Mouse (Mus musculus) spleen, adult 2 months (tissue): ENCODE results near the gene Mrgprb8.

ENCODE experiments used
- CTCF ChIP-seq: fragments of 200-500 bp; IDR thresholded peaks from 2 replicates; pipeline ENCODE4 v1.5.1; 2011; ENCODE audit warnings: mild to moderate bottlenecking, inconsistent platforms; ENCODE audit not compliant: insufficient read depth, insufficient read length, insufficient replicate concordance; ENCODE audit errors: extremely low read depth
- POLR2A ChIP-seq: fragments of 200-500 bp; IDR thresholded peaks from 2 replicates; pipeline ENCODE4 v1.6.1; 2011; ENCODE audit warnings: low read depth, low read length, inconsistent platforms

DNA sequence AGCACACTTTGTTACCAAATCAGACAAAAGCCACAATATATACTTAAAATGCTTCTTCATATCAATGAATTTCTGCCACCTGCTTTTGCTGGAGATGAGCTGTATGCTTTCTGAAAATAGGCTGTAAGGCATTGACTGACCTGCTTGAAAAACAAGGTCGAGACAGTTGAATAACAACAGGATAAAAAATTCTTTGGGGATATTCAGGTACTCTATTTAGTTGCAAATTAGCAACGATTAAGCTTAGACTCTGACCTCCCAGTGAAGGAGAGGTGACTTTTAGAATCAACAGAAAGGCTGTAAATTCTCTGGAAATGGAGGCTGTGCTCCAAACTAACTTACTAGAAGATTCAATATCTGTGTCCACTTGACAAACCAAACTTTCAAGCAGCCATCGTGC lies 48.3 kb downstream of the Mrgprb8 start:
- TF ChIP-seq POLR2A (no peak), CTCF (no peak)
